Mouse (Mus musculus) adrenal gland, adult (tissue): ENCODE results near the gene Tmem229b.

Source experiments
- DNase-seq, 2 experiments: peaks; one replicate each; pipeline ENCODE4 v3.0.0; 2022 to 2023; ENCODE audit warnings: low spot score in 1 of 2; ENCODE audit not compliant: inconsistent age in 2 of 2

The Tmem229b gene

GRCm38 (mm10) chr12:79006478-79007125 lies 825 bp downstream of the Tmem229b start:
- peak; percentile 68 to 86 for DNase-seq

- DNase-seq = no peak
Observed at GRCm38 (mm10) chr12:79006076-79006475, 1.4 kb downstream of the Tmem229b start.

- no peak for DNase-seq
Observed at GRCm38 (mm10) chr12:79005456-79005855, 2.0 kb downstream of the Tmem229b start.

- no peak for DNase-seq
Observed at GRCm38 (mm10) chr12:79002978-79003377, 4.4 kb downstream of the Tmem229b start.

- DNase-seq = no peak
Observed at GRCm38 (mm10) chr12:79002406-79002805, 5.0 kb downstream of the Tmem229b start.

- DNase-seq = no peak
Observed at GRCm38 (mm10) chr12:78996711-78997110, 10.7 kb downstream of the Tmem229b start.

GRCm38 (mm10) chr12:78996271-78996670 lies 11.2 kb downstream of the Tmem229b start:
- no peak for DNase-seq

- peak; percentile 49 to 60 for DNase-seq
Observed at GRCm38 (mm10) chr12:78987581-78988081, 19.8 kb downstream of the Tmem229b start.

- peak; percentile 45 to 59 for DNase-seq
Observed at GRCm38 (mm10) chr12:78984035-78984432, 23.4 kb downstream of the Tmem229b start.

GRCm38 (mm10) chr12:78983296-78984034 lies 24.0 kb downstream of the Tmem229b start:
- DNase-seq = no peak

- peak in 1 of 2 experiments; percentile 39 for DNase-seq
Observed at GRCm38 (mm10) chr12:78981938-78982825, 25.2 kb downstream of the Tmem229b start.

- no peak for DNase-seq
Observed at GRCm38 (mm10) chr12:78981131-78981530, 26.3 kb downstream of the Tmem229b start.

- DNase-seq = peak; percentile 54 to 67
Observed at GRCm38 (mm10) chr12:78980683-78981091, 26.7 kb downstream of the Tmem229b start.

GRCm38 (mm10) chr12:78977552-78977951 lies 29.9 kb downstream of the Tmem229b start:
- no peak for DNase-seq

GRCm38 (mm10) chr12:78977078-78977477 lies 30.3 kb downstream of the Tmem229b start:
- DNase-seq = peak; percentile 76 to 84

- no peak for DNase-seq
Observed at GRCm38 (mm10) chr12:78975836-78976235, 31.6 kb downstream of the Tmem229b start.

- no peak for DNase-seq
Observed at GRCm38 (mm10) chr12:78974767-78975166, 32.7 kb downstream of the Tmem229b start.

GRCm38 (mm10) chr12:78973779-78974178 lies 33.6 kb downstream of the Tmem229b start:
- no peak for DNase-seq

GRCm38 (mm10) chr12:78971649-78972048 lies 35.8 kb downstream of the Tmem229b start:
- DNase-seq = peak; percentile 81 to 84

- DNase-seq = no peak
Observed at GRCm38 (mm10) chr12:78970725-78971124, 36.7 kb downstream of the Tmem229b start.

GRCm38 (mm10) chr12:78964496-78964895 lies 42.9 kb downstream of the Tmem229b start:
- DNase-seq = peak; percentile 80 to 84
